Mouse (Mus musculus) ES-E14 (cell line): ENCODE measurements around the gene Glo1. TPM values are rescaled to one million over a fixed set of nuclear protein-coding genes. Genes with fewer than 3 reads are reported as not detected.
"Not testable (repeated sequence)": the region's sequence is repeated elsewhere in the genome, so short reads cannot be mapped to it uniquely, and the experiment has no call there.

Source experiments
- DNase-seq: peaks from one replicate; pipeline ENCODE4 v3.0.0-alpha.2; 2013; ENCODE audit warnings: low read depth, low spot score
- H3K27ac ChIP-seq: 2 replicates; pipeline ENCODE4 v1.5.1; 2012; ENCODE audit warnings: low read depth, mild to moderate bottlenecking, low read length, moderate library complexity, mixed read lengths; ENCODE audit not compliant: poor library complexity, insufficient read depth, severe bottlenecking
- H3K36me3 ChIP-seq: 2 replicates; pipeline ENCODE4 v1.6.1; 2012; ENCODE audit warnings: mild to moderate bottlenecking, low read length, moderate library complexity, mixed read lengths; ENCODE audit not compliant: control insufficient read depth, poor library complexity, insufficient read depth, severe bottlenecking
- H3K4me1 ChIP-seq, 2 experiments: fragments of 150-350 bp in 1 of 2; sonication (generic) in 1 of 2; 2 replicates each; pipeline ENCODE4 v1.6.1; 2012; ENCODE audit warnings: low read length in 2 of 2, mild to moderate bottlenecking in 1 of 2, mixed read lengths in 1 of 2; ENCODE audit not compliant: control insufficient read depth in 2 of 2, insufficient read depth in 2 of 2, poor library complexity in 1 of 2
- H3K4me3 ChIP-seq, 2 experiments: fragments of 150-350 bp in 1 of 2; sonication (generic) in 1 of 2; 2 replicates each; pipeline ENCODE4 v1.5.1; 2012; ENCODE audit warnings: low read length in 2 of 2, low read depth in 1 of 2, mild to moderate bottlenecking in 1 of 2, mixed read lengths in 1 of 2; ENCODE audit not compliant: insufficient read depth in 1 of 2, poor library complexity in 1 of 2, severe bottlenecking in 1 of 2
- H3K9ac ChIP-seq: 2 replicates; pipeline ENCODE4 v1.6.1; 2012; ENCODE audit warnings: low read depth, mild to moderate bottlenecking, low read length, mixed read lengths; ENCODE audit not compliant: poor library complexity, insufficient read depth, severe bottlenecking
- H3K9me3 ChIP-seq: fragments of 150-350 bp; sonication (generic); 2 replicates; pipeline ENCODE4 v1.6.1; 2012; ENCODE audit warnings: low read depth, mild to moderate bottlenecking, low read length; ENCODE audit not compliant: control insufficient read depth, insufficient read depth
- CHD2 ChIP-seq: IDR thresholded peaks from 2 replicates; pipeline ENCODE4 v1.6.1; 2014; ENCODE audit warnings: mild to moderate bottlenecking, low read depth, low read length, inconsistent platforms
- HCFC1 ChIP-seq: IDR thresholded peaks from 2 replicates; pipeline ENCODE4 v1.6.1; 2012; ENCODE audit warnings: low read length, inconsistent platforms, borderline replicate concordance; ENCODE audit not compliant: insufficient read depth
- MAFK ChIP-seq: IDR thresholded peaks from 2 replicates; pipeline ENCODE4 v1.6.1; 2014; ENCODE audit warnings: mild to moderate bottlenecking, low read depth, low read length, inconsistent platforms; ENCODE audit not compliant: insufficient read depth
- ZC3H11A ChIP-seq: IDR thresholded peaks from 2 replicates; pipeline ENCODE4 v1.6.1; 2012; ENCODE audit warnings: low read depth, mild to moderate bottlenecking, inconsistent platforms, low read length, borderline replicate concordance
- ZNF384 ChIP-seq: IDR thresholded peaks from 2 replicates; pipeline ENCODE4 v1.6.1; 2012; ENCODE audit warnings: low read depth, low read length, inconsistent platforms
- in situ Hi-C, 2 experiments: fragments of 600-800 bp; cut with MboI; formaldehyde crosslinking; loops; one replicate each; pipeline ENCODE4 v1.15.1; 2025; ENCODE audit warnings: low sequenced_read_pairs in 2 of 2, inconsistent platforms in 1 of 2; ENCODE audit not compliant: unreplicated experiment in 2 of 2
- total RNA-seq: library from RNA; depleted of rRNA; stranded (reverse); fragments of 300-350 nt; gene quantifications from 2 replicates; pipeline ENCODE4 v1.2.3, GENCODE M21; 2012; rRNA removed

Gene Glo1
- 283 and 284 TPM in 2 replicates for total RNA-seq

GRCm38 (mm10) chr17:30626719-30627118 is at the start of gene Glo1:
Gene Glo1 (minus strand): TSS chr17:30626871.
- in situ Hi-C loops, DNase-seq: not testable (repeated sequence)

DNA sequence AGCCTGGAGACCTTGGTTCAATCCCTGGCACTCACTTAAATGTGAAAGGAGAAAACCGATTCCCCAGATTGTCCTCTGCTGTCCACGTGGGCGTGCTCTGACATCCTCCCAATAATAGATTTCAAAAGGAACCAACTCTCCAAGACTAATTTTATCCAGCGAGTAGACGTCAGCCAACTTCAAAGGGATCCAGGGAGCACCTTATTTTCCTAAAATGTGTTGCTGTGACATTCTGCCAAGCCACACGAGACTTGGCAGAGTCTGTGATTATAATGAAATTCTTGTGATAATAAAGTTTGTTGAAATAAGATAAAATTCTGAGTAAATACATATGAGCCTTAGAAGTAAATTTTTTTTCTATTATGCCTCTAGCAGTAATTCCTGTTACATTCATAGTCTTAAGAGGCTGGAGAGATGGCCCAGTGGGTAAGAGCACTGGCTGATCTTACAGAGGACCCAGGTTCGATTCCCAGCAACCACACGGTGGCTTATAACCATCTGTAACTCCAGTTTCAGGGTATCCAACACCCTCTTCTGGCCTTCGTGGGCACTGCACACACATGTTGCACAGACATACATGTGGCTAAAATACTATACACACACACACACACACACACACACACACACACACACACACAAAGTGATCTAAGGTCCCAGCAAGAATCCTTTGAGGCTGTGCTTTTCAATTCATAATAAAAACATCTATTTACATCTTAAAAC is 48.5 kb upstream of the Glo1 start:
- Histone ChIP-seq H3K4me1 (no peaks in the 10 kb centered on the region), H3K27ac (no peak overlapping the region), H3K9me3 (no peaks in the 10 kb centered on the region), H3K4me3 (no peak overlapping the region), H3K36me3 (peaks cover 16% of the 10 kb centered on the region; the same call in 1 of the 2 replicates), H3K9ac (no peak overlapping the region)
- TF ChIP-seq HCFC1 (no peak), ZC3H11A (no peak), MAFK (no peak), ZNF384 (no peak), CHD2 (no peak)
- in situ Hi-C loops = no loop called here
- DNase-seq = no peak

More at GRCm38 (mm10) chr17:30626719-30627118, at the start of gene Glo1:
- not testable (repeated sequence) for H3K9ac ChIP-seq, H3K4me1 ChIP-seq, H3K9me3 ChIP-seq, H3K36me3 ChIP-seq
- H3K27ac ChIP-seq = peak within 1 kb of the TSS; percentile 42; the same call in 1 of the 2 replicates
- peak within 1 kb of the TSS; percentile 18 to 32; a peak in 3 of 4 replicates for H3K4me3 ChIP-seq

- TF ChIP-seq ZC3H11A (no peak), MAFK (no peak), HCFC1 (no peak), ZNF384 (no peak)
Observed at GRCm38 (mm10) chr17:30673023-30673422, 46.4 kb upstream of the Glo1 start.

DNA sequence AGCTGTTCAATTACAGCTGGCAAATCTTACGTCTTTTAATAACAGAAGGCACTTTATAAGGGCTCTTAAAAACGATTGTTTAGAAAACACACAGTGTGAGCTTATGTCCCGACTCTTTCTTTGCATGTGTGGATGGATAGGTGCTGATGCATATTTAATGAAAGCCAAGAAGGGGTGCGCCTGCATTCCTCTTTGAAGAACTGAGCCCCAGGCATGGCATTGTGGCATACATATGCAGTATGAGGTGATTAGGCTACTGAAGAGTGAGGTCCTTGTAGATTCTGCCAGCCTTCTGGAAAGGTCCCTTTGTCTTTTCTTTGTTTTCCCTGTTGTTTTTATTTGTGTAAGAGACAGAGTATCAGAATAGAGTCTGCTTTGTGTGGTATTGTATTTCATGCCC is 45.9 kb upstream of the Glo1 start:
- no peak overlapping the region for H3K27ac ChIP-seq
- H3K9ac ChIP-seq = no peak overlapping the region
- in situ Hi-C loops = no loop called here
- H3K4me1 ChIP-seq = no peaks in the 10 kb centered on the region
- H3K9me3 ChIP-seq = no peaks in the 10 kb centered on the region
- H3K4me3 ChIP-seq = no peak overlapping the region
- H3K36me3 ChIP-seq = peaks cover 12% of the 10 kb centered on the region; the same call in 1 of the 2 replicates
- DNase-seq = no peak
- TF ChIP-seq CHD2 = no peak
- TF ChIP-seq ZNF384 = no peak
- TF ChIP-seq HCFC1 = no peak
- no peak for TF ChIP-seq ZC3H11A
- TF ChIP-seq MAFK = no peak

More at GRCm38 (mm10) chr17:30673023-30673422, 46.4 kb upstream of the Glo1 start:
- in situ Hi-C loops = no loop called here
- Histone ChIP-seq H3K27ac (no peak overlapping the region), H3K9me3 (no peaks in the 10 kb centered on the region), H3K9ac (no peak overlapping the region), H3K4me1 (no peaks in the 10 kb centered on the region), H3K4me3 (no peak overlapping the region), H3K36me3 (peaks cover 12% of the 10 kb centered on the region; the same call in 1 of the 2 replicates)
- DNase-seq = no peak

GRCm38 (mm10) chr17:30664856-30665255 is 38.2 kb upstream of the Glo1 start:
- no peak overlapping the region for H3K4me3 ChIP-seq
- no peak overlapping the region for H3K27ac ChIP-seq
- no peak overlapping the region for H3K9ac ChIP-seq
- peaks cover 12% of the 10 kb centered on the region; the same call in 1 of the 2 replicates for H3K36me3 ChIP-seq
- no peak for DNase-seq
- in situ Hi-C loops = no loop called here
- H3K4me1 ChIP-seq = peaks cover 2 to 8% of the 10 kb centered on the region in 2 experiments; a peak in 3 of 4 replicates
- TF ChIP-seq HCFC1 (no peak), CHD2 (no peak), ZC3H11A (no peak), MAFK (no peak), ZNF384 (no peak)
- no peaks in the 10 kb centered on the region for H3K9me3 ChIP-seq
